Mouse (Mus musculus) kidney, embryonic 14.5 days (tissue): ENCODE data around the gene H2-Eb1. TPM values are rescaled to one million over a fixed set of nuclear protein-coding genes. Genes with fewer than 3 reads are reported as not detected.

Experiments used
- polyA plus RNA-seq: library from polyadenylated mRNA; unstranded; fragments of >200 nt; fragmentation: Nextera tagmentation; extraction: Ambion mirVana; gene quantifications from 2 replicates; pipeline ENCODE4 v1.2.1, GENCODE M21; 2014

Gene H2-Eb1
- polyA plus RNA-seq, 1 experiment from 2014 or later: 5.9 TPM

Other genes with a start within 250 kb of the H2-Eb1 start
- gene H2-Oa, start 213.5 kb upstream of the H2-Eb1 start, polyA plus RNA-seq: 0.51 and 0.76 TPM in 2 replicates
- 16.1 and 19.3 TPM in 2 replicates for gene H2-DMa, start 186.3 kb upstream of the H2-Eb1 start, polyA plus RNA-seq
- gene Brd2, start 183.2 kb upstream of the H2-Eb1 start, polyA plus RNA-seq: 153 and 178 TPM in 2 replicates
- 18.5 and 21.9 TPM in 2 replicates for gene H2-DMb2, start 162.6 kb upstream of the H2-Eb1 start, polyA plus RNA-seq
- 4.1 and 4.2 TPM in 2 replicates for gene H2-DMb1, start 152.8 kb upstream of the H2-Eb1 start, polyA plus RNA-seq
- gene Tap1, start 118.3 kb upstream of the H2-Eb1 start, polyA plus RNA-seq: 1.9 and 2.9 TPM in 2 replicates
- 2.1 and 3.4 TPM in 2 replicates for gene Psmb9, start 118.1 kb upstream of the H2-Eb1 start, polyA plus RNA-seq
- gene Psmb8, start 108.1 kb upstream of the H2-Eb1 start, polyA plus RNA-seq: 4.3 and 4.8 TPM in 2 replicates
- 1.2 and 1.8 TPM in 2 replicates for gene Tap2, start 102.3 kb upstream of the H2-Eb1 start, polyA plus RNA-seq
- gene H2-Ob, start 67.0 kb upstream of the H2-Eb1 start, polyA plus RNA-seq: not detected in 2 replicates
- 21.7 and 22.9 TPM in 2 replicates for gene H2-Ab1, start 48.2 kb upstream of the H2-Eb1 start, polyA plus RNA-seq
- 2.7 TPM in 2 replicates for gene H2-Aa, start 18.0 kb upstream of the H2-Eb1 start, polyA plus RNA-seq
- gene H2-Eb2, start 19.8 kb downstream of the H2-Eb1 start, polyA plus RNA-seq: 0.09 TPM in 1 of 2 replicates, not detected in the other
- gene Btnl2, start 49.0 kb downstream of the H2-Eb1 start, polyA plus RNA-seq: 0.14 TPM in 1 of 2 replicates, not detected in the other
- gene Btnl1, start 71.3 kb downstream of the H2-Eb1 start, polyA plus RNA-seq: not detected in 2 replicates
- gene BC051142, start 93.0 kb downstream of the H2-Eb1 start, polyA plus RNA-seq: 0.74 and 1.9 TPM in 2 replicates
- not detected in 2 replicates for gene Btnl4, start 171.5 kb downstream of the H2-Eb1 start, polyA plus RNA-seq
- gene Btnl6, start 211.5 kb downstream of the H2-Eb1 start, polyA plus RNA-seq: not detected in 2 replicates